Mouse (Mus musculus) liver, postnatal 0 days (tissue): ENCODE data around the gene Ctc1. TPM values are rescaled to one million over a fixed set of nuclear protein-coding genes. Genes with fewer than 3 reads are reported as not detected.

Source experiments
- ATAC-seq: fragments of 200-750 bp; cut with Nextera tagmentation; 2 replicates; pipeline ENCODE4 v1.8.0; 2017; ENCODE audit warnings: mild to moderate bottlenecking, moderate library complexity
- DNase-seq: peaks from one replicate; pipeline ENCODE4 v3.0.0-alpha.2; 2016
- H3K27ac ChIP-seq: fragments of 300-500 bp; sonication (generic); 2 replicates; pipeline ENCODE4 v1.5.1; 2014; ENCODE audit warnings: antibody characterized with exemption, moderate library complexity, mild to moderate bottlenecking, low read depth
- H3K27me3 ChIP-seq: fragments of 300-500 bp; sonication (generic); 2 replicates; pipeline ENCODE4 v1.6.1; 2014; ENCODE audit warnings: low read length, control low read depth, mixed read lengths; ENCODE audit not compliant: insufficient read depth
- H3K36me3 ChIP-seq: fragments of 300-500 bp; sonication (generic); replicated peaks from 2 replicates; pipeline ENCODE4 v1.6.1; 2014; ENCODE audit warnings: mild to moderate bottlenecking, control low read depth, low read length, moderate library complexity, mixed read lengths; ENCODE audit not compliant: insufficient read depth
- H3K4me1 ChIP-seq: fragments of 300-500 bp; sonication (generic); 2 replicates; pipeline ENCODE4 v1.6.1; 2014; ENCODE audit warnings: antibody characterized with exemption, mild to moderate bottlenecking, control low read depth; ENCODE audit not compliant: insufficient read depth
- H3K4me2 ChIP-seq: fragments of 300-500 bp; sonication (generic); 2 replicates; pipeline ENCODE4 v1.6.1; 2014; ENCODE audit warnings: low read depth, mild to moderate bottlenecking, low read length, moderate library complexity, mixed read lengths
- H3K4me3 ChIP-seq: fragments of 300-500 bp; sonication (generic); 2 replicates; pipeline ENCODE4 v1.5.1; 2014; ENCODE audit warnings: low read depth, low read length
- H3K9ac ChIP-seq: fragments of 300-500 bp; sonication (generic); replicated peaks from 2 replicates; pipeline ENCODE4 v1.6.1; 2014; ENCODE audit warnings: mild to moderate bottlenecking, moderate library complexity
- H3K9me3 ChIP-seq: fragments of 300-500 bp; sonication (generic); 2 replicates; pipeline ENCODE4 v1.6.1; 2016; ENCODE audit warnings: mild to moderate bottlenecking, control low read depth, low read length, mixed read lengths
- CTCF ChIP-seq: sonication (generic); IDR thresholded peaks from 2 replicates; pipeline ENCODE4 v1.5.1; 2016; ENCODE audit warnings: antibody characterized with exemption, low read depth
- EP300 ChIP-seq: IDR thresholded peaks from 2 replicates; pipeline ENCODE4 v1.6.1; 2016; ENCODE audit warnings: antibody characterized with exemption, low read depth, mild to moderate bottlenecking
- WGBS: fragments of 180-500 bp; shearing (Covaris S2); extraction: QIAGEN DNeasy Blood & Tissue Kit; methylation state at CpG from one replicate; pipeline ENCODE4 v1.1.7; 2014; ENCODE audit not compliant: insufficient replicate concordance; 5-methylcytosine and 5-hydroxymethylcytosine counted together
- polyA plus RNA-seq: library from polyadenylated mRNA; unstranded; fragments of >200 nt; fragmentation: Nextera tagmentation; extraction: Ambion mirVana; gene quantifications from 2 replicates; pipeline ENCODE4 v1.2.1, GENCODE M21; 2015

Ctc1 gene
- polyA plus RNA-seq, 1 experiment from 2014 or later = 7.4 TPM

GRCm38 (mm10) chr11:69033552-69033951 is 17.8 kb downstream of the Ctc1 start:
- no peak overlapping the region for H3K9ac ChIP-seq
- no peaks in the 10 kb centered on the region for H3K9me3 ChIP-seq
- H3K36me3 ChIP-seq = peaks cover 36% of the 10 kb centered on the region
- no peak for TF ChIP-seq EP300
- no peak for TF ChIP-seq CTCF
- H3K4me3 ChIP-seq = no peak overlapping the region
- H3K27me3 ChIP-seq = no peaks in the 10 kb centered on the region
- DNase-seq (no peak), ATAC-seq (no peak)
- 55% methylated on average over 9 of the region's 9 CpGs for WGBS
- peaks cover 16% of the 10 kb centered on the region for H3K4me1 ChIP-seq
- no peak overlapping the region for H3K4me2 ChIP-seq
- H3K27ac ChIP-seq = no peak overlapping the region; the same call in 1 of the 2 replicates

- peaks cover 27% of the 10 kb centered on the region for H3K36me3 ChIP-seq
- TF ChIP-seq CTCF (no peak), EP300 (no peak)
- no peaks in the 10 kb centered on the region for H3K27me3 ChIP-seq
- no peak overlapping the region for H3K9ac ChIP-seq
- no peak for DNase-seq
- no peaks in the 10 kb centered on the region for H3K9me3 ChIP-seq
- H3K4me2 ChIP-seq = no peak overlapping the region
- H3K27ac ChIP-seq = no peak overlapping the region
- no peak for ATAC-seq
- H3K4me3 ChIP-seq = no peak overlapping the region
- H3K4me1 ChIP-seq = peaks cover 22% of the 10 kb centered on the region
- 94% methylated on average over 3 of the region's 3 CpGs for WGBS
These were observed 18.9 kb downstream of the Ctc1 start for GRCm38 (mm10) chr11:69034585-69034984.

- Histone ChIP-seq H3K36me3 (peaks cover 21% of the 10 kb centered on the region), H3K9me3 (no peaks in the 10 kb centered on the region), H3K9ac (no peak overlapping the region), H3K4me2 (peak overlapping the region; percentile 92), H3K4me1 (peaks cover 22% of the 10 kb centered on the region), H3K4me3 (no peak overlapping the region), H3K27me3 (no peaks in the 10 kb centered on the region), H3K27ac (peak overlapping the region; percentile 66)
- ATAC-seq (no peak), DNase-seq (no peak)
- TF ChIP-seq EP300 (no peak), CTCF (no peak)
- 82% methylated on average over 9 of the region's 9 CpGs for WGBS
These were observed 19.7 kb downstream of the Ctc1 start for GRCm38 (mm10) chr11:69035411-69035810.

GRCm38 (mm10) chr11:69035849-69036248 is 20.1 kb downstream of the Ctc1 start:
- no peaks in the 10 kb centered on the region for H3K27me3 ChIP-seq
- peak overlapping the region; percentile 66 for H3K27ac ChIP-seq
- no peak for TF ChIP-seq EP300
- peak; percentile 93 for TF ChIP-seq CTCF
- peak overlapping the region; percentile 67 for H3K4me3 ChIP-seq
- H3K36me3 ChIP-seq = peaks cover 17% of the 10 kb centered on the region
- ATAC-seq = peak; percentile 40
- 5% methylated on average over 8 of the region's 8 CpGs for WGBS
- H3K4me2 ChIP-seq = peak overlapping the region; percentile 92
- H3K9me3 ChIP-seq = no peaks in the 10 kb centered on the region
- H3K9ac ChIP-seq = no peak overlapping the region
- peaks cover 22% of the 10 kb centered on the region for H3K4me1 ChIP-seq
- DNase-seq = peak; percentile 87

- Histone ChIP-seq H3K9me3 (no peaks in the 10 kb centered on the region), H3K9ac (peak overlapping the region; percentile 68), H3K4me1 (peaks cover 22% of the 10 kb centered on the region), H3K36me3 (peaks cover 12% of the 10 kb centered on the region), H3K27ac (peak overlapping the region; percentile 70), H3K27me3 (no peaks in the 10 kb centered on the region), H3K4me2 (peak overlapping the region; percentile 92), H3K4me3 (peak overlapping the region; percentile 67)
- WGBS = 8% methylated on average over 20 of the region's 20 CpGs
- ATAC-seq (peak; percentile 18), DNase-seq (peak; percentile 88)
- TF ChIP-seq CTCF (no peak), EP300 (no peak)
These were observed 20.9 kb downstream of the Ctc1 start for GRCm38 (mm10) chr11:69036486-69037230.

- peak; percentile 83 for DNase-seq
- no peaks in the 10 kb centered on the region for H3K9me3 ChIP-seq
- ATAC-seq = peak; percentile 32
- peaks cover 22% of the 10 kb centered on the region for H3K4me1 ChIP-seq
- H3K36me3 ChIP-seq = peaks cover 11% of the 10 kb centered on the region
- 0 out of 2 replicates have a peak, but pooled peaks have one; percentile 42 for TF ChIP-seq EP300
- TF ChIP-seq CTCF = no peak
- peak overlapping the region; percentile 92 for H3K4me2 ChIP-seq
- H3K27me3 ChIP-seq = no peaks in the 10 kb centered on the region
- peak overlapping the region; percentile 68 for H3K9ac ChIP-seq
- peak overlapping the region; percentile 70 for H3K27ac ChIP-seq
- peak overlapping the region; percentile 67 for H3K4me3 ChIP-seq
- 1% methylated on average over 34 of the region's 34 CpGs for WGBS
These were observed 21.7 kb downstream of the Ctc1 start for GRCm38 (mm10) chr11:69037231-69038061.
